Mouse (Mus musculus) myocyte (in vitro differentiated cells): ENCODE results near the gene Atn1.

Experiments
- MYOD1 ChIP-seq, 3 experiments: IDR thresholded peaks; one replicate each; pipeline ENCODE4 v1.6.1; 2011; ENCODE audit warnings: control low read depth in 2 of 3, low read depth in 2 of 3, mild to moderate bottlenecking in 2 of 3, moderate library complexity in 1 of 3; ENCODE audit not compliant: insufficient read length in 2 of 3, control insufficient read depth in 1 of 3
- POLR2A ChIP-seq: IDR thresholded peaks from one replicate; pipeline ENCODE4 v1.6.1; 2011; ENCODE audit warnings: low read depth, mild to moderate bottlenecking, control low read depth, moderate library complexity; ENCODE audit not compliant: insufficient read length

GRCm38 (mm10) chr6:124744755-124745321, 11.5 kb downstream of the Atn1 start:
- TF ChIP-seq POLR2A (no peak), MYOD1 (IDR thresholded peaks at IDR 0.05; ENCODE audit: control insufficient read depth in 1 of 3, insufficient read length in 2 of 3, low read depth in 2 of 3) (no peak)
